Mouse (Mus musculus) kidney, adult 2 months (tissue): ENCODE measurements around the gene Rgmb. TPM values are rescaled to one million over a fixed set of nuclear protein-coding genes. Genes with fewer than 3 reads are reported as not detected.

Experiments used
- DNase-seq: peaks from one replicate; pipeline ENCODE4 v3.0.0; 2021
- H3K27ac ChIP-seq: fragments of 200-500 bp; 2 replicates; pipeline ENCODE4 v1.5.1; 2012; ENCODE audit warnings: low read depth, low read length, control low read depth, inconsistent platforms; ENCODE audit not compliant: insufficient read depth
- H3K27me3 ChIP-seq: fragments of 200-500 bp; replicated peaks from 2 replicates; pipeline ENCODE4 v1.6.1; 2012; ENCODE audit warnings: mild to moderate bottlenecking, moderate library complexity, low read length, inconsistent platforms; ENCODE audit not compliant: control insufficient read depth, insufficient read depth
- H3K36me3 ChIP-seq: fragments of 200-500 bp; 2 replicates; pipeline ENCODE4 v1.6.1; 2012; ENCODE audit warnings: mild to moderate bottlenecking, moderate library complexity, low read length, inconsistent platforms; ENCODE audit not compliant: control insufficient read depth, insufficient read depth
- H3K4me1 ChIP-seq: fragments of 200-500 bp; 2 replicates; pipeline ENCODE4 v1.6.1; 2011; ENCODE audit warnings: low read length; ENCODE audit not compliant: control insufficient read depth, insufficient read depth
- H3K4me3 ChIP-seq: fragments of 200-500 bp; 2 replicates; pipeline ENCODE4 v1.5.1; 2011; ENCODE audit warnings: mild to moderate bottlenecking, low read depth, low read length, control low read depth; ENCODE audit not compliant: insufficient read depth
- CTCF ChIP-seq: fragments of 200-500 bp; conservative IDR thresholded peaks from 2 replicates; pipeline ENCODE4 v1.5.1; 2011; ENCODE audit warnings: low read depth, mild to moderate bottlenecking, control low read depth, low read length, moderate library complexity, mixed read lengths; ENCODE audit not compliant: insufficient read depth, insufficient read length
- POLR2A ChIP-seq: fragments of 200-500 bp; IDR thresholded peaks from one replicate; pipeline ENCODE4 v1.6.1; 2011; ENCODE audit warnings: low read depth, low read length, control low read depth
- WGBS: fragments of 180-500 bp; shearing (Covaris S2); methylation state at CpG from one replicate; pipeline ENCODE4 v1.1.7; 2018; 5-methylcytosine and 5-hydroxymethylcytosine counted together
- polyA plus RNA-seq: library from polyadenylated mRNA; depleted of rRNA; stranded (reverse); fragments of >200 nt; gene quantifications from 2 replicates; pipeline ENCODE4 v1.2.3, GENCODE M21; 2012

Gene Rgmb
- polyA plus RNA-seq, 1 experiment, result 13.8 TPM

- Histone ChIP-seq H3K4me1 (peaks cover 9% of the 10 kb centered on the region), H3K27me3 (no peaks in the 10 kb centered on the region), H3K4me3 (no peak overlapping the region), H3K27ac (no peak overlapping the region), H3K36me3 (no peaks in the 10 kb centered on the region)
- no peak for DNase-seq
- WGBS, result 85% methylated on average over 10 of the region's 10 CpGs
- no peak for TF ChIP-seq POLR2A
These were observed 15.4 kb downstream of the Rgmb start for GRCm38 (mm10) chr17:15815312-15816018.

- H3K4me3 ChIP-seq, result no peak overlapping the region
- peaks cover 14% of the 10 kb centered on the region for H3K4me1 ChIP-seq
- no peak for TF ChIP-seq POLR2A
- no peak for TF ChIP-seq CTCF
- no peak overlapping the region for H3K27ac ChIP-seq
- no peaks in the 10 kb centered on the region for H3K36me3 ChIP-seq
- 29% methylated on average over 3 of the region's 3 CpGs for WGBS
- DNase-seq, result no peak
- no peaks in the 10 kb centered on the region for H3K27me3 ChIP-seq
These were observed 17.1 kb downstream of the Rgmb start for GRCm38 (mm10) chr17:15813658-15814212.

GRCm38 (mm10) chr17:15812136-15812778 is 18.6 kb downstream of the Rgmb start:
- H3K36me3 ChIP-seq, result no peaks in the 10 kb centered on the region
- no peak for DNase-seq
- no peak overlapping the region for H3K4me3 ChIP-seq
- H3K27ac ChIP-seq, result no peak overlapping the region
- peaks cover 14% of the 10 kb centered on the region for H3K4me1 ChIP-seq
- no peaks in the 10 kb centered on the region for H3K27me3 ChIP-seq
- no peak for TF ChIP-seq CTCF
- TF ChIP-seq POLR2A, result no peak
- 78% methylated on average over 13 of the region's 13 CpGs for WGBS

GRCm38 (mm10) chr17:15809949-15810348 is 20.9 kb downstream of the Rgmb start:
- Histone ChIP-seq H3K27ac (peak overlapping the region; percentile 62; the same call in 1 of the 2 replicates), H3K36me3 (no peaks in the 10 kb centered on the region), H3K4me3 (no peak overlapping the region), H3K27me3 (no peaks in the 10 kb centered on the region), H3K4me1 (peaks cover 5% of the 10 kb centered on the region; the same call in 1 of the 2 replicates)
- no peak for TF ChIP-seq POLR2A
- TF ChIP-seq CTCF, result no peak
- 48% methylated on average over 2 of the region's 2 CpGs for WGBS
- peak; percentile 21 for DNase-seq

GRCm38 (mm10) chr17:15808468-15809374 is 22.1 kb downstream of the Rgmb start:
- TF ChIP-seq POLR2A (no peak), CTCF (no peak)
- H3K4me3 ChIP-seq, result no peak overlapping the region
- peaks cover 5% of the 10 kb centered on the region; the same call in 1 of the 2 replicates for H3K4me1 ChIP-seq
- DNase-seq, result peak; percentile 36
- 35% methylated on average over 10 of the region's 10 CpGs for WGBS
- H3K36me3 ChIP-seq, result no peaks in the 10 kb centered on the region
- peak overlapping the region; percentile 62; the same call in 1 of the 2 replicates for H3K27ac ChIP-seq
- no peaks in the 10 kb centered on the region for H3K27me3 ChIP-seq

- no peak overlapping the region for H3K27ac ChIP-seq
- H3K4me3 ChIP-seq, result no peak overlapping the region
- H3K27me3 ChIP-seq, result no peaks in the 10 kb centered on the region
- no peak for TF ChIP-seq POLR2A
- WGBS, result 66% methylated on average over 4 of the region's 4 CpGs
- peaks cover 5% of the 10 kb centered on the region; the same call in 1 of the 2 replicates for H3K4me1 ChIP-seq
- DNase-seq, result no peak
- H3K36me3 ChIP-seq, result no peaks in the 10 kb centered on the region
These were observed 22.8 kb downstream of the Rgmb start for GRCm38 (mm10) chr17:15808015-15808414.
